Mouse (Mus musculus): ENCODE measurements around the gene Med24. TPM values are rescaled to one million over a fixed set of nuclear protein-coding genes. Genes with fewer than 3 reads are reported as not detected.

The Med24 gene
- polyA plus RNA-seq, 1 experiment from 2014 or later = 58.4 TPM

DNA sequence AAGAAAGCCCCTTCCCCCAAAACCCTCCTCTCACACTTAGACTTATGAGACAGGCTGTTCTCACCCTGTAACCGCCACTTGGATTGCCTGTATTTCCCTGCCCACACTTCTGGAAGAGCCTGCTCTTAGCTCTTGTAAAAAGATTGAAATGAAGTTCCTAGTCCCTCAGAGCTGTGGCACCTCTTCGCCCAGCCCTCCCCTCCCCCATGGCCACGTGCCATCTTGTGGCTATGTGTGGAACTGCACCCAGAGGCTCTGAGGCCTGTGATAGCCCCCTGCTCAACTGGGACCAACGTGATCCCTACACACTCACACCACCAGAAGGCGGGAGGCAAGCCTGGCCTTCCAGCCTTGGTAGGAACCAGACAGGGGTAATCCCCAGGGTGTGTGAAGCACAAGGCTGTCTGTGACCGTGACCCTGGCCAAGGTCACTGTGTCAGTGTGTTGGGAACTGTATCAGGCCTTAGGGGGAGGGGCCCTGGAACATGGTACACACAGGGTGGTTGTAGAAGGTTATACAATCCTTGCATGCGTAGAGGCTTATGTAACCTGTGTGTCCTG is 25.5 kb upstream of the Med24 start:
- H3K9me3 ChIP-seq (ENCODE audit: control insufficient read depth, low read length) = no peaks in the 10 kb centered on the region
- WGBS = 24% methylated on average over 7 of the region's 7 CpGs
- 0 out of 2 replicates have a peak overlapping the region, but pooled peaks have one; percentile 1 for H3K4me3 ChIP-seq (replicated peaks; ENCODE audit: low read length)
- H3K4me1 ChIP-seq (replicated peaks; ENCODE audit: control insufficient read depth, insufficient read depth, low read length) = peaks cover 40% of the 10 kb centered on the region
- peaks cover 56% of the 10 kb centered on the region for H3K36me3 ChIP-seq (replicated peaks; ENCODE audit: control insufficient read depth, insufficient read depth)
- H3K27me3 ChIP-seq (ENCODE audit: control insufficient read depth, insufficient read depth, low read length) = no peaks in the 10 kb centered on the region
- 0 out of 2 replicates have a peak overlapping the region, but pooled peaks have one; percentile 16 for H3K27ac ChIP-seq
- no peak overlapping the region for H3K4me2 ChIP-seq (replicated peaks)
- DNase-seq (ENCODE audit: low spot score) (peak; percentile 77), ATAC-seq (ENCODE audit: low FRiP score) (peak; percentile 9; the same call in 1 of the 2 replicates)
- H3K9ac ChIP-seq = no peak overlapping the region

GRCm38 (mm10) chr11:98754151-98754620 is 25.0 kb upstream of the Med24 start:
- 71% methylated on average over 9 of the region's 9 CpGs for WGBS
- H3K36me3 ChIP-seq (replicated peaks; ENCODE audit: control insufficient read depth, insufficient read depth) = peaks cover 53% of the 10 kb centered on the region
- H3K27ac ChIP-seq = peak overlapping the region; percentile 12; the same call in 1 of the 2 replicates
- 0 out of 2 replicates have a peak overlapping the region, but pooled peaks have one; percentile 1 for H3K4me3 ChIP-seq (replicated peaks; ENCODE audit: low read length)
- peaks cover 46% of the 10 kb centered on the region for H3K4me1 ChIP-seq (replicated peaks; ENCODE audit: control insufficient read depth, insufficient read depth, low read length)
- DNase-seq (ENCODE audit: low spot score) = no peak
- no peak overlapping the region for H3K4me2 ChIP-seq (replicated peaks)
- no peak for ATAC-seq (ENCODE audit: low FRiP score)
- no peaks in the 10 kb centered on the region for H3K27me3 ChIP-seq (ENCODE audit: control insufficient read depth, insufficient read depth, low read length)
- H3K9me3 ChIP-seq (ENCODE audit: control insufficient read depth, low read length) = no peaks in the 10 kb centered on the region
- H3K9ac ChIP-seq = no peak overlapping the region

DNA sequence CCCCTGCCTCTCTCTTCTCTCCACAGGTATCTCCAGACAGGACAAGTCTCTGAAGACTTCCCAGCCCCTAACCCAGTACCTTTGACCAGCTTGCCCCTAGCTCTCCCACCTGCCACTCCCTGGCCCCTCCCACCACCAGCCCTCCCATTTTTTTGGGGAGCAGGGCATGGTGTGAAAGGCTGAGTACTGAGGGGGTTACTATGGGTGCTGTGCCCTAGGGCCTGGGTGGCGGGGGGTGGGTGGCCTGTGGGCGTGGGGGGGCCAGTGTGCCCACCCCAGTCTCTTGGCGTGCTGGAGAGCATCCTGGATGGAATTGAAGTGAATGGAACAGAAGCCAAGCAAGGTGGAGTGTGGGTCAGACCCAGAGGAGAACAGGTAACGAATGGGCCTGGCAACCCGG is 24.0 kb upstream of the Med24 start:
- H3K9me3 ChIP-seq (ENCODE audit: control insufficient read depth, low read length) = no peaks in the 10 kb centered on the region
- no peak for ATAC-seq (ENCODE audit: low FRiP score)
- H3K36me3 ChIP-seq (replicated peaks; ENCODE audit: control insufficient read depth, insufficient read depth) = peaks cover 44% of the 10 kb centered on the region
- 0 out of 2 replicates have a peak overlapping the region, but pooled peaks have one; percentile 6 for H3K9ac ChIP-seq
- no peak overlapping the region for H3K27ac ChIP-seq
- peaks cover 55% of the 10 kb centered on the region for H3K4me1 ChIP-seq (replicated peaks; ENCODE audit: control insufficient read depth, insufficient read depth, low read length)
- H3K4me3 ChIP-seq (replicated peaks; ENCODE audit: low read length) = no peak overlapping the region
- WGBS = 93% methylated on average over 5 of the region's 5 CpGs
- H3K27me3 ChIP-seq (ENCODE audit: control insufficient read depth, insufficient read depth, low read length) = no peaks in the 10 kb centered on the region
- H3K4me2 ChIP-seq (replicated peaks) = no peak overlapping the region
- no peak for DNase-seq (ENCODE audit: low spot score)

- DNase-seq (ENCODE audit: low spot score) = no peak
- no peak overlapping the region for H3K9ac ChIP-seq
- ATAC-seq (ENCODE audit: low FRiP score) = no peak
These were observed 23.4 kb upstream of the Med24 start for GRCm38 (mm10) chr11:98752562-98753140.

DNA sequence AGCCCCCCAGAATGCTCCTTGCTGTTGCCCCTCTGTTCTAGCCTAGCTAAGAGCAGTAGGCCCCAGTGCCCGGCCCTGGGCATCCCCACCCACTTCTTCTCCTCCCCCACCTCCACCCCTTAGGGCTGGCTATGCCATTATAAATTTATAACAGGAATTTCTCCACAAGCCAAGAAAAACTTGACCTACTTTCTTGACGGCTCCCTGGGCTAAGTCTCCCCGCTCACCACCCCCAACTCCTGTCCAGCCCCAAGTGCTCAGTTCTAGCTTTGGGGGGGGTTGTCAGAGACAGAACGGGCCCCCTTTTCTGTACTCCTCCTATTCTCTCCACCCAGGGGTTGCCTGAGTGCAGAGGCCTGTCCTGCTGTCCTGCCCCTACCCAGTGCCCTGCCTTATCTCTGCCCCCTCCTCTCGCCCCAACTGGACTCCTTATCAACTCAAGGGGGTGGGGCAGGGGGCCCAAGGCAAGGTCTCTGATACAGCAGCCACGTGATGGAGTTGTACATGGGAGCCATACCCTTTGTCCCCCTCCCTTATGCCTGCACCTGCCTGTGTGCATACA is 22.1 kb upstream of the Med24 start:
- H3K9me3 ChIP-seq (ENCODE audit: control insufficient read depth, low read length) = no peaks in the 10 kb centered on the region
- H3K4me2 ChIP-seq (replicated peaks) = peak overlapping the region; percentile 56
- no peak overlapping the region for H3K4me3 ChIP-seq (replicated peaks; ENCODE audit: low read length)
- peak overlapping the region; percentile 97 for H3K27ac ChIP-seq
- H3K27me3 ChIP-seq (ENCODE audit: control insufficient read depth, insufficient read depth, low read length) = no peaks in the 10 kb centered on the region
- WGBS = 22% methylated on average over 6 of the region's 6 CpGs
- DNase-seq (ENCODE audit: low spot score) = no peak
- ATAC-seq (ENCODE audit: low FRiP score) = no peak; the same call in 1 of the 2 replicates
- H3K36me3 ChIP-seq (replicated peaks; ENCODE audit: control insufficient read depth, insufficient read depth) = peaks cover 24% of the 10 kb centered on the region
- H3K4me1 ChIP-seq (replicated peaks; ENCODE audit: control insufficient read depth, insufficient read depth, low read length) = peaks cover 72% of the 10 kb centered on the region
- H3K9ac ChIP-seq = peak overlapping the region; percentile 70

More at GRCm38 (mm10) chr11:98752562-98753140, 23.4 kb upstream of the Med24 start:
- H3K36me3 ChIP-seq (replicated peaks; ENCODE audit: control insufficient read depth, insufficient read depth) = peaks cover 38% of the 10 kb centered on the region
- peak overlapping the region; percentile 12; the same call in 1 of the 2 replicates for H3K27ac ChIP-seq
- no peak overlapping the region for H3K4me3 ChIP-seq (replicated peaks; ENCODE audit: low read length)
- H3K27me3 ChIP-seq (ENCODE audit: control insufficient read depth, insufficient read depth, low read length) = no peaks in the 10 kb centered on the region
- 83% methylated on average over 10 of the region's 10 CpGs for WGBS
- no peaks in the 10 kb centered on the region for H3K9me3 ChIP-seq (ENCODE audit: control insufficient read depth, low read length)
- no peak overlapping the region for H3K4me2 ChIP-seq (replicated peaks)
- peaks cover 61% of the 10 kb centered on the region for H3K4me1 ChIP-seq (replicated peaks; ENCODE audit: control insufficient read depth, insufficient read depth, low read length)

DNA sequence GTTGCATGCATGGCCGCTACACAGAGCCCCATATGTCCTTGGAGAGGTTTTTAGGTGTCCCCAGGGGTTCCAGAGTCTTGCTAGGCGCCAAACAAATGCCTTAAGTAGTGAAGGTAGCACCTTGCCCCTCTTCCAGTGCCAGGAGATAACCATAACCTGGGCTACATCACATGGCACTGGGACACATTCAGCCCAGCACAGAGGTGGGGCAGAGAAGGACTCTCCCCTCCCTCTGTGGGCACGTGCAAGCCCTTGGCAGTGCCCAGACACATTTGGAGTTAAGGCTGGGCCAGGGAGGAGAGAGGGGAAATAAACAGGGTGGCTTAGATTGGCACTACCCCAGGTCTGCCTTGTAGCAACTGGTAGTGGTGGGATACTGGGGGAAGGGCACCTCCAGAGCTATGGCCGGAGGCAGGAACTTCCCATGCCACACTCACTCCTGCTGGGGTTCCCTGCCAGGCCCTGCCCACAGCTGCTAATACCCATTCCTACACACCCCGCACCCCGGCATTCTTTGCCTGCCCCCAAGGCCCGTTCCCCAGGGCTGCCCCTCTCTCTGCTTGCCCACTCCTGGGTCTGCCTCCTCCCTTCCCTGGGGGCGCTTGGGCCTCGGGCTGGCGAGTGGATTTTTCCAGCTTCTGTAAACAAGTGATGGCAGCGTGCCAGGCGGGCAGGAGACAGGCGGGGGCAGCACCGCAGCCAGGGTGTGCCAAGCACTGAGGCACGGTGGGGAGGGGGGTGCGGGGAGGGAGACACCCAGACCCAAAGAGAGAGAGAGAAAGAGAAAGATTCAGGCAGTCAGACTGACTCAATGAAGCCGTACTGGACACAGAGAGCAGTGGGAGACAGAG is 21.3 kb upstream of the Med24 start:
- ATAC-seq (ENCODE audit: low FRiP score) (peak; percentile 72), DNase-seq (ENCODE audit: low spot score) (peak; percentile 75)
- Histone ChIP-seq H3K9me3 (ENCODE audit: control insufficient read depth, low read length) (no peaks in the 10 kb centered on the region), H3K4me1 (replicated peaks; ENCODE audit: control insufficient read depth, insufficient read depth, low read length) (peaks cover 80% of the 10 kb centered on the region), H3K4me3 (replicated peaks; ENCODE audit: low read length) (peak overlapping the region; percentile 16; the same call in 1 of the 2 replicates), H3K4me2 (replicated peaks) (peak overlapping the region; percentile 56), H3K9ac (peak overlapping the region; percentile 70), H3K27ac (peak overlapping the region; percentile 97), H3K36me3 (replicated peaks; ENCODE audit: control insufficient read depth, insufficient read depth) (peaks cover 21% of the 10 kb centered on the region), H3K27me3 (ENCODE audit: control insufficient read depth, insufficient read depth, low read length) (no peaks in the 10 kb centered on the region)
- 13% methylated on average over 17 of the region's 17 CpGs for WGBS

DNA sequence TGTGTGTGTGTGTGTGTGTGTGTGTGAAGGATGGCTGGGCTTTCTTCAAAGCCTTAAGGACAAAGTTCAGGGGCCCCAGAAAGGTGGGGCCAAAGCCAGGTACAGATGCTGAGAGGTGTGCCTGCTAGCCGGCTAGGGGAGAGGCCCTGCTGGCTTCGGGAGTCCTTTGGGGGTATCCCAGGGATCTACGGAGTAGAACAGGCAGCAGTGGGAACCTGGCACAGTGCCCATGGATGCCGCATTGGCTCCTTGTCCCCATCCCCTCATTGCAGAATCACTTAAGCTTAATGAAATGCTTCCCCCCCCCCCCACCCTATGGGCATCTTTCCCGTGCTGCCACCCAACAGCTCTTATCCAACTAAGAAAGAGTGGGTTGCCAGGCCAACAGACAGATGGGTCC is 20.5 kb upstream of the Med24 start:
- H3K4me1 ChIP-seq (replicated peaks; ENCODE audit: control insufficient read depth, insufficient read depth, low read length) = peaks cover 85% of the 10 kb centered on the region
- 21% methylated on average over 5 of the region's 5 CpGs for WGBS
- peak overlapping the region; percentile 56 for H3K4me2 ChIP-seq (replicated peaks)
- no peaks in the 10 kb centered on the region for H3K9me3 ChIP-seq (ENCODE audit: control insufficient read depth, low read length)
- peak; percentile 64 for DNase-seq (ENCODE audit: low spot score)
- no peaks in the 10 kb centered on the region for H3K27me3 ChIP-seq (ENCODE audit: control insufficient read depth, insufficient read depth, low read length)
- H3K36me3 ChIP-seq (replicated peaks; ENCODE audit: control insufficient read depth, insufficient read depth) = peaks cover 16% of the 10 kb centered on the region
- peak overlapping the region; percentile 16 for H3K4me3 ChIP-seq (replicated peaks; ENCODE audit: low read length)
- H3K27ac ChIP-seq = peak overlapping the region; percentile 97
- no peak for ATAC-seq (ENCODE audit: low FRiP score)
- peak overlapping the region; percentile 70 for H3K9ac ChIP-seq

- peak overlapping the region; percentile 56 for H3K4me2 ChIP-seq (replicated peaks)
- no peaks in the 10 kb centered on the region for H3K27me3 ChIP-seq (ENCODE audit: control insufficient read depth, insufficient read depth, low read length)
- peaks cover 88% of the 10 kb centered on the region for H3K4me1 ChIP-seq (replicated peaks; ENCODE audit: control insufficient read depth, insufficient read depth, low read length)
- H3K9ac ChIP-seq = peak overlapping the region; percentile 70
- ATAC-seq (ENCODE audit: low FRiP score) (peak; percentile 24; the same call in 1 of the 2 replicates), DNase-seq (ENCODE audit: low spot score) (no peak)
- H3K9me3 ChIP-seq (ENCODE audit: control insufficient read depth, low read length) = no peaks in the 10 kb centered on the region
- WGBS = 9% methylated on average over 14 of the region's 15 CpGs
- peak overlapping the region; percentile 24 for H3K4me3 ChIP-seq (replicated peaks; ENCODE audit: low read length)
- peaks cover 7% of the 10 kb centered on the region for H3K36me3 ChIP-seq (replicated peaks; ENCODE audit: control insufficient read depth, insufficient read depth)
- peak overlapping the region; percentile 97 for H3K27ac ChIP-seq
These were observed 19.5 kb upstream of the Med24 start for GRCm38 (mm10) chr11:98748506-98749416.
